Mouse (Mus musculus): ENCODE measurements around the gene Phyhipl.

The Phyhipl gene

DNA sequence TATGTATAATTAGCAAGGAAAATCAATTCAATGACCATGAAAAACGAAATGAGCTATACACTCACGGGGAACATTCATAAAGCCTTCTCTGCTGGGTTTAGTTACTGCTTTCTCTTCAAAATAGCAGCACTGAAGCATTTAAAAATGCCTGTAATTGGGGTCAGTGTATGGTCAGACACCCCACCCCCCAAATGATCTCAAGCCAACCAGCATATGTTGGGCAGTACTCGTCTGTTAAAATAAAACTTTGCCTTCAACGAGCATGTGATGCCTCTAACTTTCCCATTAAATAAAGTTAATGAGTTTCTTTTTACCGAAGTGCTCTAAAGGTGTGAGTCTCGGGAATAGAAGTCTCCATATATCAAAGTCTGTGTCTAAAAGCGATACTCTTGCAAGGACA lies at the start of gene Phyhipl:
Gene Phyhipl, minus strand, starts transcription at position 138 of the 400 bp plus-strand sequence.
- no peak for DNase-seq (ENCODE audit: low spot score)

DNA sequence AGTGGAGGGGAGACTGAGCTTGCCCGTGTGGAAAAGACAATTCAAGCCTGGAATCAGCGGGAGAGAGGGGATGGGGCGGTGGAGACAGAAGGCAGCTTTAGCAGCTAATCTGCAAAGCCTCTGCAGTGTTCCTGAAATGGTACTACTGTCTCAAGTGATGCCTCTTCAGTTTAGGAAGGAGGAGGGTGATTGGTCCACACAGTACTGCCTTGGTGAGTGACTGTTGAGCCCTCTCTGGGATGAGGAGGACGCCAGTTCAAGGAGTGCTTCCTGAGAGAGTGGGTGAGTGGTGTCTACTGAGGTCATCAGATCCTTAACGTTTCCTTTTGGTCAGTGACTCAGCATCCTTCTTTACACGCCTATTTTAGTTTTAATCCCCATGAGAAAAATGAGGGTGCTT lies 47.4 kb upstream of the Phyhipl start:
- no peak for DNase-seq (ENCODE audit: low spot score)

DNA sequence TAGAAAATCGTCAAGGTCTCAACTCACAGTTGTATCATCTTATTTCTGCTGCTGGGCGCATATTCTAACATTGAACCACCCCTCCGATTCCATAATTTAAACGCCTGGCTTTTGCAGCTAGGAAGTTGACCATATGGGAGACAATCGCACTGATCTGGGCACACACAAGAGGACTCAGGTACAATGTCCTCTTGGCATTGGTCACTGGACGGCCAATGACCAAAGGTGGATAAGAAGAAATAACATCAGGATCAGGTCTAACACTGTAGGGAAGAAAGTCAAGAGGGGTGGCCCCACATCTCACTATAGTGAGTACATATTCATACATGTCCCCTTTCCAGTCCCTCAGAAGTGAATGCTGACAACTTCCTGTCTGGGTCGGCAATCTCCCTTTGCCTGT lies 43.8 kb upstream of the Phyhipl start:
- no peak for DNase-seq (ENCODE audit: low spot score)

DNA sequence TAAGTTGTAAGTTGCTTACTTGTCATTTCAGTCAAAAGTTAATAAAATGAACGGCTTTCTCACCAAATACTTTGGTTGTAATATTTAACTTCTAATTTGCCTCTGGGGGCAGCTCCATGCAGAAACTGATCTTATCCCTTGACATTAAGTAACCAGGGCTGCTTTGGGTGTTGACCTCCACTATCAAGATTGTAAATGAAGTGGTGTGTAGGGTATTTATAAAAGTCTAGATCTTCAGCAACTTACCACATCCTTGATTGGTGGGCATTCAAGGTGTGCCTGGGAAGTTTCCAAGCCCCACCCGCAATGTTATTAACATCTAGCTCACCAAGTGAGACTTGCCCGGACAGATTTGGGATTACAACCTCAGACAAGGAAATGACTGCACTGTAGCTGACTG lies 42.2 kb upstream of the Phyhipl start:
- no peak for DNase-seq (ENCODE audit: low spot score)

GRCm38 (mm10) chr10:70696748-70697585 lies 41.2 kb upstream of the Phyhipl start:
- DNase-seq (ENCODE audit: low spot score) = no peak

GRCm38 (mm10) chr10:70689346-70689745 lies 33.6 kb upstream of the Phyhipl start:
- DNase-seq (ENCODE audit: low spot score) = no peak

DNA sequence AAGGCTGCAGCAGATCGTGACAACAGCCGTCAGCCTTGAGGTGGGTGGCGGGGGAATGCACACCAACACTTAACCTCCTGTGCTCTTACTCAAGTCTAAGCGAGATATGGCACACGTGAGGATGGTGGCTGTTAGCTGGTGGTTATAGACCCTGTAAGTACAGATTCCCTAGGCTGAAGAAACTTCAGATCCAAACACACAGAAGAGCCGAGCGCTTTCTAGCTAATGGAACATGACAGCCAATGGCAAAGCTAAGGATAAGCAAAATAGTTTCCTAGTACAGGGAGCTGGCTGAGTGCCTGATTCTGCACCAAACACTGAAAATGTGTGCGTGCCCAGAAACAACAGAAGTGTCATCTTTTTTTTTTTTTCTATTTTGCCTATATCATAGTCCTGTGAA lies 33.1 kb upstream of the Phyhipl start:
- DNase-seq (ENCODE audit: low spot score) = no peak

DNA sequence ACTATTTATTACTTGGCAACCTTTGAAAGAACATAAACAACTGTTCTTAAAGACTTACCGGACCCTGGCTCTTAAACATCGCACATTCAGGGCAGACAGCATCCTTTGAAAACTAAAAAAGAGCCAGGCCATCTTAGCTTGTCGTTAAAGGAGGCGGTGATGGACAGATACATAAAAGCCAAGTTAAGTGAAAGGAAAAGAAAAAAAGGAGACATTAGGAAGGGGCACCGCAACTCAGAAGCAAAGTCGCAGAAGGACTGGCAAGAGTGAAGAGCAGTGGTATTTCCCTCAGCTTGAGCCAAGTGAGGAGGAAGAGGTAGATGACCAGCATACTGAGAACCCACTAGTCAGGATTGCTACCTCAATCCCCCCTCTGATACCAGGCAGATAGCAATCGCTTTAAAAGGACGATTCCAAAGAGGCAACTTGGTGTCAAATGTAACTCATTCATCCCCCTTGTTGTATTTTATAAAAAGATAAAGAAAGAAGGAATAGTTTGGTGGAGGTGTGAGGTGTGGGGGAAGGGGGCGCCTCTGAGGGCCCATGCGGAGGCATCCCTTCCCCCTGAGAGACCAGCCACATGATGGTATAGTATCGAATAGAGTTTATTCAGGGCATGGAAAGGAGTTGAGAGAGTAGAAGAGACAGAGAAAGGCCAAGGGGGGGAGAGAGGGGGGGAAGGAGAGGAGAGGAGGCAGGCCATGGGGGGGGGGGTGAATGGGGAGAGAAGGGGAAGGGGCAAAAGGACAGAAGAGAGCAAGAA lies 31.4 kb upstream of the Phyhipl start:
- DNase-seq (ENCODE audit: low spot score) = no peak

GRCm38 (mm10) chr10:70686505-70686904 lies 30.7 kb upstream of the Phyhipl start:
- no peak for DNase-seq (ENCODE audit: low spot score)

- DNase-seq (ENCODE audit: low spot score) = no peak
Measured at GRCm38 (mm10) chr10:70683508-70683907, 27.7 kb upstream of the Phyhipl start.

GRCm38 (mm10) chr10:70677946-70678345 lies 22.2 kb upstream of the Phyhipl start:
- DNase-seq (ENCODE audit: low spot score) = no peak

GRCm38 (mm10) chr10:70656272-70656671 lies 507 bp upstream of the Phyhipl start:
- no peak for DNase-seq (ENCODE audit: low spot score)

- DNase-seq (ENCODE audit: low spot score) = no peak
Measured at GRCm38 (mm10) chr10:70654655-70655054, 1.1 kb downstream of the Phyhipl start.

- no peak for DNase-seq (ENCODE audit: low spot score)
Measured at GRCm38 (mm10) chr10:70654139-70654538, 1.6 kb downstream of the Phyhipl start.

GRCm38 (mm10) chr10:70651769-70652648 lies 3.8 kb downstream of the Phyhipl start:
- DNase-seq (ENCODE audit: low spot score) = no peak

DNA sequence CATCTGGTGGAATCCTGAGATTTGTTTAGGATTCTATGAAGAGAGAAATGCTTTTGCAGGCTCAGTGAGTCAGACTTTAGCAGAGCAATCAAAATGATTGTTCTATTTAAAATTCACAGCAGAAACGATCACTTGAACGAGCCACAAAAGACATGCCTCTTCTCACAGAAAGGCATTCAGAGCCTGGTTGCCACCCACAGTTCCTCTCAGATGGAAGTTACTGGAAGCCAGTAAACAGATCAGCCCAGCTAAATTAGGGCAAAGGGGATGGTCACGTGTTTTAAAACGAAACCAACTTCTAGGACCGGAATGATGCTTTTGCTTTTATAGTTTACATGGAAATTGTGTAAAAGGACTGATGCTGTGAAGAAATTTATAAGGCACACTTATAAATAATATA lies 6.9 kb downstream of the Phyhipl start:
- DNase-seq (ENCODE audit: low spot score) = no peak

DNA sequence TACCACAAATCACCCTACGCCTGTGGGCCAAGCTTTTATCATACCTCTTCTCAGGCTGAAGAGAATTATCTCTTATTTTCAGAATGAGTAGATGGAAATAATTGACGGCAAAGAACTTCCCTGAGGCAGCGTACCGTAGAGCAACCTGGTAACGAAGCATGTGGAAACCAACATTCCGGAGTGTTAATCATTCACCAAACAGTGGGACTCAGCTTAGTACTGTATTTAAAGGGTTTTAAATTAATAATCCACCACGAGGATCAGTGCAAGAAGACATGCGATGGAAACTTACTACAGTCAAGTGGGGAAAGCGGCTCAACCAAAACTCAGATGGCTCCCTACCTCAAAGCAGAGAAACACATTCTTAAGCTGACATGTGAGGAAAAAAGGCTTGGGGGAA lies 12.6 kb downstream of the Phyhipl start:
- no peak for DNase-seq (ENCODE audit: low spot score)

- DNase-seq (ENCODE audit: low spot score) = no peak
Measured at GRCm38 (mm10) chr10:70640896-70641596, 14.7 kb downstream of the Phyhipl start.

GRCm38 (mm10) chr10:70640075-70640737 lies 15.6 kb downstream of the Phyhipl start:
- no peak for DNase-seq (ENCODE audit: low spot score)

- DNase-seq (ENCODE audit: low spot score) = no peak
Measured at GRCm38 (mm10) chr10:70637640-70638328, 18.0 kb downstream of the Phyhipl start.

DNA sequence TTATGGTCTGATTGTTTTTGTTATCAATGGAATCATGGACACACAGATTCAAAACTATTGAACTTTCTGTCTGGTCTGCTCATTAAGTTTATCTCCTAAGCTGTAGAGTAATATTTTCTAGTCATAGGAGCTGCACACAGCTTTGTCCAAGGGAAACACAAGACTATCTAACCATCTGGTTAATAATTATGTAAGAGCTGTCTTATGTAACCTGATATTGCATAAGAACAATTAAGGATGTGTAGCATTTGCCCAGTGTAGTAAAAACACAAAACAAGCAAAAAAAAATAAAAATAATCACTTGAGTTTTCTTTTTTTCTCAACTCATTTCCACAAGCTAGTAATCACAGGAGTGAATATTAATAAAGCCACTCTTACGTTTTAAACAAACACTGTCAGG lies 20.5 kb downstream of the Phyhipl start:
- no peak for DNase-seq (ENCODE audit: low spot score)

All from urinary bladder, postnatal 25 days (tissue).